ENCODE assay signal across 22 mouse cellular contexts in genomic region chr13:34242211-34242610, GRCm38 (mm10).
A peak's percentile ranks its signal among the peaks of the same experiment; 100 is the strongest.
DNase-seq lines count a peak whose midpoint lies in the region; ATAC-seq and TF ChIP-seq lines count a peak whose summit lies in the region.
"Had no signal": no experiment of that assay in that cellular context is flagged by ENCODE, and none has a peak within 500 bp of the region (broad histone marks: within the 10 kb centered on the region; RNA-seq: fewer than 3 reads in every experiment).

No protein-coding gene starts in this region.

- no peaks in the 10 kb centered on the region for H3K9me3 ChIP-seq in liver, embryonic 11.5 days (ENCODE audit: control insufficient read depth, low read length)
- H3K9me3 ChIP-seq in hindbrain, embryonic 11.5 days (ENCODE audit: control insufficient read depth, low read length): no peaks in the 10 kb centered on the region
- H3K9me3 ChIP-seq: forebrain, embryonic 13.5 days; limb, embryonic 13.5 days had no signal

- no peak overlapping the region for H3K4me2 ChIP-seq in liver, embryonic 11.5 days
- H3K4me2 ChIP-seq in hindbrain, embryonic 11.5 days (replicated peaks; ENCODE audit: low read depth, low read length): no peak overlapping the region
- H3K4me2 ChIP-seq: forebrain, embryonic 13.5 days; heart, embryonic 11.5 days; limb, embryonic 13.5 days; lung, embryonic 14.5 days had no signal

- no peak overlapping the region for H3K27ac ChIP-seq in liver, adult 2 months (replicated peaks; ENCODE audit: insufficient read depth, low read depth, low read length)
- no peak overlapping the region for H3K27ac ChIP-seq in liver, embryonic 11.5 days (ENCODE audit: low read depth, low read length)
- no peak overlapping the region for H3K27ac ChIP-seq in hindbrain, embryonic 11.5 days (ENCODE audit: low read depth, low read length)
- H3K27ac ChIP-seq: limb, embryonic 13.5 days; liver, embryonic 14.5 days had no signal

- ATAC-seq in liver, embryonic 11.5 days (replicated peaks; ENCODE audit: low FRiP score): no peak
- peak; percentile 58; the same call in 1 of the 2 replicates for ATAC-seq in hindbrain, embryonic 11.5 days (ENCODE audit: low FRiP score)
- ATAC-seq in frontal cortex, adult (ENCODE audit: low TSS enrichment): no peak
- ATAC-seq: forebrain, embryonic 13.5 days; intestine, postnatal 0 days had no signal

- H3K27me3 ChIP-seq in liver, adult 2 months (ENCODE audit: control insufficient read depth, insufficient read depth, low read length): no peaks in the 10 kb centered on the region
- no peaks in the 10 kb centered on the region for H3K27me3 ChIP-seq in liver, embryonic 11.5 days (replicated peaks; ENCODE audit: control insufficient read depth, insufficient read depth, low read length)
- H3K27me3 ChIP-seq in hindbrain, embryonic 11.5 days (ENCODE audit: control insufficient read depth, insufficient read depth, low read length): no peaks in the 10 kb centered on the region
- H3K27me3 ChIP-seq: forebrain, embryonic 13.5 days; limb, embryonic 13.5 days had no signal

- no peak overlapping the region for H3K4me3 ChIP-seq in liver, adult 2 months (ENCODE audit: insufficient read depth, low read depth, low read length)
- H3K4me3 ChIP-seq in liver, embryonic 11.5 days (ENCODE audit: low read depth, low read length): no peak overlapping the region
- no peak overlapping the region for H3K4me3 ChIP-seq in hindbrain, embryonic 11.5 days (ENCODE audit: low read depth, low read length)
- H3K4me3 ChIP-seq: forebrain, embryonic 13.5 days; limb, embryonic 13.5 days had no signal

- no peak overlapping the region for H3K9ac ChIP-seq in liver, adult 2 months (ENCODE audit: low read depth, low read length)
- H3K9ac ChIP-seq in liver, embryonic 11.5 days (ENCODE audit: low read depth, low read length): no peak overlapping the region
- no peak overlapping the region for H3K9ac ChIP-seq in hindbrain, embryonic 11.5 days (ENCODE audit: low read depth, low read length)
- H3K9ac ChIP-seq: forebrain, embryonic 13.5 days; limb, embryonic 13.5 days; liver, embryonic 14.5 days; lung, embryonic 14.5 days had no signal

- TF ChIP-seq CTCF in liver, adult 2 months (IDR thresholded peaks at IDR 0.05; ENCODE audit: low read depth, low read length): no peak

- peaks cover 35% of the 10 kb centered on the region; the same call in 1 of the 2 replicates for H3K79me2 ChIP-seq in liver, adult 2 months (ENCODE audit: control insufficient read depth, insufficient read depth, low read length)

- H3K36me3 ChIP-seq in liver, adult 2 months (ENCODE audit: control insufficient read depth, insufficient read depth, low read length): no peaks in the 10 kb centered on the region; the same call in none of the 2 replicates
- no peaks in the 10 kb centered on the region for H3K36me3 ChIP-seq in liver, embryonic 11.5 days (ENCODE audit: control insufficient read depth, insufficient read depth, low read length)
- no peaks in the 10 kb centered on the region for H3K36me3 ChIP-seq in hindbrain, embryonic 11.5 days (ENCODE audit: control insufficient read depth, insufficient read depth, low read length)
- H3K36me3 ChIP-seq: limb, embryonic 13.5 days had no signal

- H3K4me1 ChIP-seq in liver, adult 2 months (ENCODE audit: control insufficient read depth, insufficient read depth, low read length): peaks cover 11% of the 10 kb centered on the region
- peaks cover 21% of the 10 kb centered on the region for H3K4me1 ChIP-seq in liver, embryonic 11.5 days (replicated peaks; ENCODE audit: control insufficient read depth, insufficient read depth, low read length)
- peaks cover 9% of the 10 kb centered on the region; the same call in 1 of the 2 replicates for H3K4me1 ChIP-seq in hindbrain, embryonic 11.5 days (replicated peaks; ENCODE audit: control insufficient read depth, insufficient read depth, low read length)

- TF ChIP-seq POLR2A in liver, adult 2 months (IDR thresholded peaks at IDR 0.05; ENCODE audit: extremely low read depth, insufficient read depth, low read length): no peak

- peak; percentile 43 for DNase-seq in liver, adult 2 months (ENCODE audit: extremely low read depth, low read depth, low spot score)
- no peak for DNase-seq in liver, embryonic 11.5 days (ENCODE audit: low spot score)
- DNase-seq in embryo, embryonic 10 days (ENCODE audit: low spot score): peak; percentile 61
- DNase-seq in hindbrain, embryonic 11.5 days (ENCODE audit: low spot score): peak; percentile 53
- peak; percentile 45 for DNase-seq in mesoderm, embryonic 11.5 days (ENCODE audit: low read depth, low spot score)
- no peak for DNase-seq in right cerebral cortex, postnatal 36 days (ENCODE audit: low spot score in 2 of 2)
- DNase-seq in adrenal gland, adult 8-10 months: no peak
- DNase-seq: adrenal gland, postnatal 36 days; cerebellum, adult 11-12 months; cerebellum, postnatal 25 days; gastrocnemius, postnatal 14 days; heart, adult 11 months; kidney, postnatal 4 days; layer of hippocampus, adult 9-11 months; lung, embryonic 14.5 days; thymus, adult 18-20 months had no signal

- WGBS in liver, adult 2 months: 37% methylated on average over 3 of the region's 3 CpGs
- 54% methylated on average over 3 of the region's 3 CpGs for WGBS in liver, embryonic 11.5 days
- 39% methylated on average over 3 of the region's 3 CpGs for WGBS in hindbrain, embryonic 11.5 days

Comparison
In these comparisons a context has a peak if more than half of its experiments do, and no peak if none do; other contexts are left out.
1. DNase-seq: peak in liver, adult 2 months (single experiment), embryo, embryonic 10 days (single experiment), hindbrain, embryonic 11.5 days (single experiment) and mesoderm, embryonic 11.5 days (single experiment); none in liver, embryonic 11.5 days (single experiment), right cerebral cortex, postnatal 36 days (0 of 2) and adrenal gland, adult 8-10 months (single experiment).